Mouse (Mus musculus) C2C12 (cell line): ENCODE data around the gene Impg2. TPM values are rescaled to one million over a fixed set of nuclear protein-coding genes. Genes with fewer than 3 reads are reported as not detected.

Experiments used
- H3K27me3 ChIP-seq: one replicate; pipeline ENCODE4 v1.6.1; 2011; ENCODE audit not compliant: control insufficient read depth, insufficient read depth, insufficient read length
- H3K36me3 ChIP-seq: one replicate; pipeline ENCODE4 v1.6.1; 2011; ENCODE audit not compliant: control insufficient read depth, insufficient read depth
- H3K4me3 ChIP-seq: one replicate; pipeline ENCODE4 v1.5.1; 2011; ENCODE audit warnings: mild to moderate bottlenecking, control low read depth; ENCODE audit not compliant: poor library complexity, insufficient read depth, severe bottlenecking
- H3K79me2 ChIP-seq: one replicate; pipeline ENCODE4 v1.6.1; 2011; ENCODE audit not compliant: control insufficient read depth, insufficient read depth
- H3K79me3 ChIP-seq: one replicate; pipeline ENCODE4 v1.6.1; 2011; ENCODE audit warnings: low read depth, control low read depth
- H3ac ChIP-seq: one replicate; pipeline ENCODE3; 2011; ENCODE audit warnings: low read depth; ENCODE audit not compliant: control insufficient read depth, insufficient read length
- CEBPB ChIP-seq: IDR thresholded peaks from one replicate; pipeline ENCODE4 v1.6.1; 2011; ENCODE audit warnings: low read depth, mild to moderate bottlenecking, control low read depth, moderate library complexity
- CTCF ChIP-seq: IDR thresholded peaks from one replicate; pipeline ENCODE4 v1.5.1; 2011; ENCODE audit not compliant: control insufficient read depth, insufficient read depth, insufficient read length
- FOSL1 ChIP-seq: IDR thresholded peaks from one replicate; pipeline ENCODE4 v1.8.0; 2011; ENCODE audit warnings: mild to moderate bottlenecking, low read length; ENCODE audit not compliant: poor library complexity, insufficient read depth, severe bottlenecking
- MAX ChIP-seq: IDR thresholded peaks from one replicate; pipeline ENCODE4 v1.6.1; 2011; ENCODE audit warnings: mild to moderate bottlenecking, control low read depth
- MYOD1 ChIP-seq: IDR thresholded peaks from one replicate; pipeline ENCODE4 v1.6.1; 2011; ENCODE audit warnings: low read depth; ENCODE audit not compliant: control insufficient read depth, insufficient read length
- MYOG ChIP-seq: IDR thresholded peaks from one replicate; pipeline ENCODE4 v1.6.1; 2011; ENCODE audit not compliant: control insufficient read depth, insufficient read length; ENCODE audit errors: extremely low read depth
- USF1 ChIP-seq: IDR thresholded peaks from one replicate; pipeline ENCODE4 v1.6.1; 2011; ENCODE audit warnings: low read depth, mild to moderate bottlenecking, control low read depth, moderate library complexity
- long read RNA-seq, 2 experiments: library from polyadenylated mRNA; unstranded; transcript quantifications; one replicate each; pipeline ENCODE4 v2.0.0; 2019 to 2020
- polyA plus RNA-seq: library from polyadenylated mRNA; unstranded; fragments of >200 nt; fragmentation: generic; extraction: Trizol; gene quantifications from one replicate; pipeline ENCODE4 v1.2.1, GENCODE M21; 2012; ENCODE audit warnings: missing spikeins

Impg2 gene
- 0.02 TPM for polyA plus RNA-seq
- long read RNA-seq, experiment 1 = 0 reads
- long read RNA-seq, experiment 2 = 0 reads

DNA sequence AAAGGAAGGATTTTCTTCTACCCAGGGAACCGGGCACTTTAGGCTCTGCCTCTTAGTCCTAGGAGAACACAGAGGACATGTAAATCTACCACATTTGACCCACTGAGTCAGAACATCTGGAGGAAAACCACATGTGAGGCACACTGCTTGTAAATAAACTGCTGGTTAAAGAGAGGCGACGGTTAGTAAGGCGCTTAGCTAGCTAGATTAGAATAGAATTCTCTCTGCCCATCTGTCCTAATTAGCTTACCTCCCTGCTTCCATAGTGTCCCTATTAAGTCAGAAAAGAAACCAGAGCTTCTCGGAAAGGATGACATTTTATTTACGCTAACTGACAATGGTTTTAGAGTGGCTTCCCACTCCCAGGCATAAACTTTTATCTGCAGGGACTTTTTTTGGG, at the start of gene Impg2:
Impg2 (plus strand) TSS at position 263 of the 400 bp plus-strand sequence.
- Histone ChIP-seq H3K27me3 (no peaks in the 10 kb centered on the region), H3K36me3 (no peaks in the 10 kb centered on the region), H3K4me3 (no peak within 1 kb of the TSS), H3K79me3 (no peaks in the 10 kb centered on the region), H3K79me2 (no peaks in the 10 kb centered on the region), H3ac (no peak within 1 kb of the TSS)
- no peak for TF ChIP-seq USF1

DNA sequence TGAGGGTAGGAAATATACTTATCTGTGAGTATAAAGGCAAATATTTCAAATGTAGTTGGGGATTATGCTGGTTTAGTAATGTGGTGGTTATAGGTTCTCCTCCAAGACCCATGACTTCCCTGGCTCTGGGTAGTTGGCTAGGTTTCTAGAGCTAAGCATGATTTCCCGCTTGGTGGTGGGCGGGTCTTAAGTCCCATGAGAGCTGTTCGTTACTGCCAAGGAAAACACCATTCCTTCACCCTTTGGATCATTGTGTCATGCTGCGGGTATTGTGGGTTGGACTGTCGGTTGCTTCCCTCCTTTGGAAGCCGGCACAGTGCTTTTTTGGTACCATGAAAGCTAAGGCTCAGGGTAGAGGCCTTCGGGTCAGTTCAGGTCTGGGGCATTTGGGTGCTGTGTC, 40.6 kb upstream of the Impg2 start:
- Histone ChIP-seq H3K79me3 (no peaks in the 10 kb centered on the region), H3ac (no peak overlapping the region), H3K79me2 (no peaks in the 10 kb centered on the region), H3K36me3 (no peaks in the 10 kb centered on the region), H3K4me3 (no peak overlapping the region), H3K27me3 (no peaks in the 10 kb centered on the region)
- no peak for TF ChIP-seq MYOD1
- TF ChIP-seq MYOG = no peak
- TF ChIP-seq FOSL1 = no peak
- TF ChIP-seq CEBPB = no peak
- no peak for TF ChIP-seq CTCF
- no peak for TF ChIP-seq MAX
- TF ChIP-seq USF1 = no peak

DNA sequence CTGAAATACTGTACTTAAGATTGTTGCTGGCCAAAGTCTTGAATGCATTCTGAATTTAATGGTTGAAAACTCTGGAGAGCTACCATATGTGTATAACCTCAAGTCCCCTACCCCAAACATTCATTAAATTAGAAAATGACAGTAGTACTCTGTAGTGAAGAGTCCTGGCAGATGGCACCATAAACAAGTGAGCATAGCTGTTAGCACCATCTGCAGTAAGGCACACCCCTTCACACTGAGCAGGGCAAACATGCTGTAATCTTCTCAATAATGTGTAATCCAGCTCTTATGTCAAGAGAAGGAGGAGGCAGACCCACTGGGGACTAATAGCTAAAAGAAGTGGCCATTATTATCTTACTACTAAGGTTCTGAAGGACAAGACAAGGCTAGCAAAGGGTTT, 33.9 kb upstream of the Impg2 start:
- no peaks in the 10 kb centered on the region for H3K79me3 ChIP-seq
- H3ac ChIP-seq = no peak overlapping the region
- H3K4me3 ChIP-seq = no peak overlapping the region
- H3K36me3 ChIP-seq = peaks cover 7% of the 10 kb centered on the region
- no peaks in the 10 kb centered on the region for H3K79me2 ChIP-seq
- TF ChIP-seq FOSL1 = no peak
- TF ChIP-seq MAX = no peak
- no peak for TF ChIP-seq MYOD1
- TF ChIP-seq CTCF = no peak
- TF ChIP-seq USF1 = no peak
- TF ChIP-seq CEBPB = no peak
- TF ChIP-seq MYOG = no peak
- H3K27me3 ChIP-seq = no peaks in the 10 kb centered on the region

DNA sequence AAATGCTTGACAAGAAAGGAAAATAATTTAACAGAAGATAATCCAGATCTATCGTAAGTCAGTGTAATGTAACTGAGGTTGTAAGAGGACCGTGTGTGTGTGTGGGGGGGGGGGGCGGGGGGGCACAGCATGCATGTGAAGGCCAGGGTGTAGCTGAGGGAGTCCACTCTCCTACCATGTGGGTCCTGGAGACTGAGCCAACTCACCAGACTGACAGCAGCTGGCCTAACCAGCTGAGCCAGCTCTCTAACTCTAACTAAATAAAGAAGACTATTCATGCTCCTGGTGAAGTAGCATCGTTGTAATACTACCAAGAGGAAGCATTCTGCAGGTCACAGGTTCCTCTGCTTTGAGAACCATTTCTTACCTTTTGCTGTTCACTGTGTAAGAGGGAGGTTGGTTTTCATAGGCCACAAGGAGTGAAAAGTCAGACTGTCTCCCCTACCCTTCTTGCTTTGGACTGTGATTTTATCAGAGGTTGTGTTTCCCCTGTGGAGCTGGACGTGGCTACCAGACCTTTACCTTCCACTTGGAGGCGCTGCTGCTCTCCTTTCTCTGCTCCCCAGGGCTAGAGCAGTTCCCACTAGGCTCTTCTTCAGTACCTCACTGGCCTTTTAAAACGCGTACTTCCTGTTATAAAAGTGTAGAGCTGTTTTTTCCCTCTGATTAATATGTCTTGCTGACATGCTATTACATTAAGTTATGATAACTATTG, 28.1 kb upstream of the Impg2 start:
- H3K4me3 ChIP-seq = no peak overlapping the region
- H3K79me2 ChIP-seq = no peaks in the 10 kb centered on the region
- no peaks in the 10 kb centered on the region for H3K27me3 ChIP-seq
- no peaks in the 10 kb centered on the region for H3K79me3 ChIP-seq
- no peak overlapping the region for H3ac ChIP-seq
- H3K36me3 ChIP-seq = peaks cover 7% of the 10 kb centered on the region
- TF ChIP-seq USF1 = no peak
- TF ChIP-seq MAX = no peak
- no peak for TF ChIP-seq FOSL1
- TF ChIP-seq CTCF = no peak
- no peak for TF ChIP-seq CEBPB
- TF ChIP-seq MYOG = no peak
- no peak for TF ChIP-seq MYOD1

DNA sequence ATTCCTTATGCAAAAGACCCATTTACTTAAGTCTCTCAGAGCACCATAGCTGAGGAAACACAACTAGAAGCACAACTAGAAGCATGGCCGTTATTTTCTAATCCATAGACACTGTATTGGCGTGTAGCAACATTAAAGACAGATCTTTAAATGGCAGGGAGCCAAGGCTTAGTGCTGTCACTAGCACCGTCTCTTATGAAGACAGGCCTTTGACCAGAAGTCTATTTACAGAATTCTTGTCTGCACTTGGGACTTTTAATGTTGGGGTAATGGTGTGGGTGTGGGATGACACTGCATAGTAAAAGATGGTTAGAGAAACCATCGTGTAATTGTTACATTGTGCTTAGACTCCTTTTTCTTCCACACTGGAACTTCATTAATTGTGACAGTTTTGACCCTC, 17.2 kb upstream of the Impg2 start:
- peaks cover 3% of the 10 kb centered on the region for H3K36me3 ChIP-seq

DNA sequence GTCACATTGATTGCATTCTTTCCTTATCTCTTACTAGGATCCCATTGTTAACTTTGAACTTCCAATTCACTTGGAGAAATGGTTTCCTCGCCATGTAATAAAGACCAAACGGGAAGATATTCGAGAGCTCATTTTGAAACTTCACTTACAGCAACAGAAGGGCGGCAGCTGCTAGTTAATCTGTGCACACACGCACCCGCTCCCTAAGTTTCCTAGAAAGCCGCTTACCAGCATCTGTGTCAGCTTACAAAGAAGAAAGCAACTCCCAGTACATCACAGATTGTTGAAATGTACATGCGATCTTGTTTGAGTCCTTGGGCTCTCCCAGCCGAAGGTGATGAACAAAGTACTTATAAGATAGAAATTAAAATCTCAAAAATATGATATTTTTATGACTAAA, 15.9 kb upstream of the Impg2 start:
- no peak for TF ChIP-seq USF1
- Histone ChIP-seq H3K79me3 (no peaks in the 10 kb centered on the region), H3K79me2 (no peaks in the 10 kb centered on the region), H3K36me3 (peaks cover 3% of the 10 kb centered on the region), H3ac (no peak overlapping the region), H3K4me3 (no peak overlapping the region), H3K27me3 (no peaks in the 10 kb centered on the region)

More for the DNA sequence above, 17.2 kb upstream of the Impg2 start:
- Histone ChIP-seq H3K27me3 (no peaks in the 10 kb centered on the region), H3K79me2 (no peaks in the 10 kb centered on the region), H3ac (no peak overlapping the region), H3K79me3 (no peaks in the 10 kb centered on the region), H3K4me3 (no peak overlapping the region)
- TF ChIP-seq CTCF (no peak), MYOG (no peak), MYOD1 (no peak), CEBPB (no peak), USF1 (no peak), FOSL1 (no peak), MAX (no peak)
